Mouse (Mus musculus): ENCODE results near the gene Hoxb5. TPM values are rescaled to one million over a fixed set of nuclear protein-coding genes. Genes with fewer than 3 reads are reported as not detected.

The Hoxb5 gene
- total RNA-seq, 2 experiments from 2014 or later: 0.09 to 0.14 TPM

GRCm38 (mm10) chr11:96271541-96272011 lies 31.6 kb upstream of the Hoxb5 start:
- DNase-seq (ENCODE audit: low spot score): no peak

- DNase-seq (ENCODE audit: low spot score): no peak
These were observed 30.9 kb upstream of the Hoxb5 start for GRCm38 (mm10) chr11:96272024-96272921.

GRCm38 (mm10) chr11:96274428-96274827 lies 28.7 kb upstream of the Hoxb5 start:
- no peak for DNase-seq (ENCODE audit: low spot score)

GRCm38 (mm10) chr11:96275896-96276295 lies 27.2 kb upstream of the Hoxb5 start:
- no peak for DNase-seq (ENCODE audit: low spot score)

GRCm38 (mm10) chr11:96277151-96278044 lies 25.7 kb upstream of the Hoxb5 start:
- no peak for DNase-seq (ENCODE audit: low spot score)

GRCm38 (mm10) chr11:96278324-96278723 lies 24.8 kb upstream of the Hoxb5 start:
- no peak for DNase-seq (ENCODE audit: low spot score)

- peak; percentile 83 for DNase-seq (ENCODE audit: low spot score)
These were observed 24.4 kb upstream of the Hoxb5 start for GRCm38 (mm10) chr11:96278773-96279172.

- DNase-seq (ENCODE audit: low spot score): no peak
These were observed 23.5 kb upstream of the Hoxb5 start for GRCm38 (mm10) chr11:96279421-96280233.

- DNase-seq (ENCODE audit: low spot score): no peak
These were observed 22.4 kb upstream of the Hoxb5 start for GRCm38 (mm10) chr11:96280399-96281378.

GRCm38 (mm10) chr11:96281396-96281795 lies 21.7 kb upstream of the Hoxb5 start:
- no peak for DNase-seq (ENCODE audit: low spot score)

GRCm38 (mm10) chr11:96281855-96282570 lies 21.1 kb upstream of the Hoxb5 start, which contains the start of gene Hoxb8:
Gene Hoxb8 (plus strand): TSS chr11:96281905.
- no peak for DNase-seq (ENCODE audit: low spot score)

GRCm38 (mm10) chr11:96282795-96283430 lies 20.2 kb upstream of the Hoxb5 start:
- no peak for DNase-seq (ENCODE audit: low spot score)

GRCm38 (mm10) chr11:96284041-96284749 lies 18.9 kb upstream of the Hoxb5 start:
- DNase-seq (ENCODE audit: low spot score): no peak

GRCm38 (mm10) chr11:96284774-96285734 lies 18.1 kb upstream of the Hoxb5 start:
- no peak for DNase-seq (ENCODE audit: low spot score)

- DNase-seq (ENCODE audit: low spot score): no peak
These were observed 17.1 kb upstream of the Hoxb5 start, which contains the start of gene Hoxb7 for GRCm38 (mm10) chr11:96285771-96286738. Gene Hoxb7 (plus strand): TSS chr11:96286623.
